Mouse (Mus musculus) thymus, postnatal 25 days (tissue): ENCODE data around the gene Gse1.

Source experiments
- DNase-seq: peaks from one replicate; pipeline ENCODE4 v3.0.0; 2022

Gene Gse1

DNA sequence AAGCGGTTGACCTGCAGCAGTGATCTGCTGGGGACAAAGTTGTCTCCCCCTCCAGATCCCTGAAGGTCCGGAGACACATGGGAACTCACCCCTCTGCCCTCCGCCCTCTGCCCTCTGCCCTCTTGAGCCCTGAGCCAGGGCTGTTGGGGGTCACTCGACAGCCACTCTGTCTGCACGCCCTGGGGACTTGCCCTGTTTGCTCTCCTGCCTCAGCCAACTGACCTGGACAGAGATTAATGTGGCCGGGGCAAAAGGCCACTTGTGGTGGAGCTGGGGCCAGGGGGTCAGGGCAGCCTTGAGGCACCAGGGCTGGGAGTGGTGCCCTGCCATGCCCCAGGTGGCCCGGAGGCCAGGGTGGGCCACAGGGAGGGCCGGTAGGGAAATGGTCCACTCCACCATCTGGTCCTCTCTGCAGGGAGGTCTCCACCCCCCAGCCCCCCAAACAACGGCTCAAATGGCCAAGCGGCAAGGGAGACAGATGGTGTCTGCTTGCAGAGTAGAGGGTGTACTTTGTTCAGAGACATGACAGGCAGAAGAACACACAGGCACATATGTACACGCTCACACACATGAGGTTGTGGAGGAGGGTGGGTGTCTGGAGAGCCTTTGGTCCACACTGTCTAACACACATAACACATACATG, 181.2 kb downstream of the Gse1 start:
- no peak for DNase-seq

DNA sequence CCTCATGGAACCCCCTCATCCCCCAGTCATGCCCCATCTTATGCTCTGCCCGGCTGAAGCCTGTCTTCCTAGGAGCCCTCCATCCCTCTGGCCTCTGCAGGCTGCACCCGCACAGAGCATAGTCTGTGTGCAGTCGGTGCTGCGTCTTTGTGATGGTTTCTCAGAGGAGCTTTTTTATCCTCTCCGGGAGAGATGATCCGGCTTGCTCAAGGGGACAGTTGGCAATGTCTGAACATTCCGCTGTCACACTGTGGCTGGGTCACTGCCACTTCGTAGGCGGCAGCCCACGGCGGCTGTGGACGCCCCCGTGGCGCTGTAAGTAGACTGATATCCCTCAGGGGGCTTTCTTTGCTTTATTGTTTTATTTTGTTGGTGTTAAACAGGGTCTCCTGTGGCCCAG, 182.8 kb downstream of the Gse1 start:
- no peak for DNase-seq

DNA sequence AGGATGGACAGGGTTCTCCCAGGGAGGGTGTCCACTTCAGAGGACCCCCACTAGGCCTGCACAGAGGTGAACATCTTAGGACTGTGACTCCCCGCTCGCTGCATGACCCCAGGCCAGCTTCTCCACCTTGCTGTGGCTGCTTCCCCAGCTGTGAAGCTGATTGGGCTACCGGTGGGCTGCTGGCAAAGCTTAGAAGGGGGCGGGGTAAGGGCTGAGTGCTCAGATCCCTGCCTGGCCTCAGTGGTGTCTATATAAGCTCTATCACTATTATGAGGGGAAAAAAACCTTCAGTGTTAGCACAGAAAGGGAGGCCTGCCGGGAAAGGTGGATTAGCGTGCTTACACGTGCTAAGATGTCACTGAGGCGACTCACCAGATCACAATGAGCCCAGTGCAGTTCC, 183.6 kb downstream of the Gse1 start:
- DNase-seq: no peak

DNA sequence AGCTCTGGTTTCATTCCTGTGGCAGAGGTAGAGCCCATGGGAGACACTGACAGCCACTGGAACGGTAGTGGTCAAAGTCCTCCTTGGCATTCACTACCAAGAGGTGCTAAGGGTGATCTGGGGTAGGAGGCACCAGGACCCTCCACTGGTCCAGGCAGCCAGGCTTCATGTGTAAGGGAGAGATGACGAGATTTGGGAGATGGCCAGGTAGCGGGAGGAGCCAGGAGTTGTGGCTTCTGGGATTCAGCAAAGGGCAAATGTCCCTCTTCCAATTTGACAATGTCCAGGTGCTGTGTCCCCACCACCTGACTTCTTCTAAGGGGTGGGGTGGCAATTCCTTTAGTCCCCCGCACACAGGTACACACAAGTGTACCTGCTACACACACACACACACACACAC, 184.1 kb downstream of the Gse1 start:
- DNase-seq: no peak

DNA sequence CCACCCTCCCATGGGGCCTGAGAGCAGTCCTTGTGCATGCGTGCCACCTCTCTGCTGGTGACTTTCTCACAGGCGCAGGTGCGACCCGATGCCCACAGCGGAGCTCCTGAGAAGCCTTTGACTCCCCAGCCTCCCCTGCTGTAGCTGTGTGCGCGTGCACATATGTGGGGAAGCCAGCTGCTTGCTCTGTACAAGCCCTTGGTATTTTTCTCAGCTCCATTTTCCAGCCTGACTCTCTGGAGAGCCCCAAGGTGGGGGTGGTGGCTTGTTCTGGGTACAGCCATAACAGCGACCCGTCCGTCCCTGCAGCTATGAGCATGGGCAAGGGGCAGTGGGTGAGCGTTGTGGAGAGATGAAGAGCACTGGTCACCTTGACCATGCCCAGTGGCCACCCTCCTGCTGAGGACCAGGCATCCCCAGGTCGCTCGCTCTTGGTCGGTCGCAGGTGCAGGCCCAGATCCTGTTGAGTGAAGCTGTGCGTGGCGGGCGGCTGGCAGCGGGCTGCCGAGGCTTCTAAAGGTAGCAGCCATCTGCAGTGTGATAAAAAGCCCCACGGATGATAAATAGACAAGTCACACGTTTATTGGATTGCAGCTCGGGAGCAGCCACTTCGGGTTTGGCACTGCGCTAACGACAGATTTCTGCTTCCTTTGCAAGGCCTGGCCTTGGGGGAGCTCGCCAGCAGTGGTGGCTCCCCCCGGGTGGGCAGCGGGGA, 184.8 kb downstream of the Gse1 start:
- peak; percentile 70 for DNase-seq

DNA sequence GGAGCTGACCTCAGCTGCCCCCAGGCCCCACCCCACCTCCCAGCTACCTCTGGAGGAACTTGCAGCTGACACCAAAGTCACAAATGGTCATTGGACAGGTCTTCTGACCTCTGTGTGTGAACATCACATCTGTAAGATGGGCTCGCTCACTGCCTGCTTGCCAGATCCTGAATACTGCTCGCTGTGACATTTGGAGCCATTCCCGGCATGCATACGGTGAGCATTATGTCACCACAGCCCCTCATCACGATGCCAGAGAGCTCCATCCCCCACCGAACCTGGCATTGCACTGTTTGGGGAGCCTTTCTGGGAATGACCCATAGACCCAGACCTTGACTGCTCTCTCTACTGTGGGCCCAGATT, 185.4 kb downstream of the Gse1 start:
- no peak for DNase-seq

DNA sequence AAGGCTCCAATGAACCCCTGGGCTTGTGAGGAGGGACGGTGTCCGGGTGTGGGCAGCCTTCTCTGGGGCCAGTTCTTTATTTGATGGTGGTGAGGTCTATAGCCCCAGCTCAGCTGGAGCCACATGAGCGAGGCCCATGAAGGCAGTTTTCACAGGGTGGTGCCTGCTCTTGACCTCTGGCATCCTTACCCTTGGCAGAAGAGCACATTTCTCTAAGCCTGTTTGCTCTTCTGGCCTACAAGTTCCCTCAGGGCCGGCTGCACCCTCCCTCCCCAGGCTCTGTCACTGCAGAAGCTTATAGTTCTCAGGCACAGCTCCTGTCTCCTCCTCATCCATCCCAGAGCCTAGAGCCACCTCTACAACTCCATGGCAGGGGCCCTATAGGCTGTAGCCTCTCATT, 186.0 kb downstream of the Gse1 start:
- no peak for DNase-seq

DNA sequence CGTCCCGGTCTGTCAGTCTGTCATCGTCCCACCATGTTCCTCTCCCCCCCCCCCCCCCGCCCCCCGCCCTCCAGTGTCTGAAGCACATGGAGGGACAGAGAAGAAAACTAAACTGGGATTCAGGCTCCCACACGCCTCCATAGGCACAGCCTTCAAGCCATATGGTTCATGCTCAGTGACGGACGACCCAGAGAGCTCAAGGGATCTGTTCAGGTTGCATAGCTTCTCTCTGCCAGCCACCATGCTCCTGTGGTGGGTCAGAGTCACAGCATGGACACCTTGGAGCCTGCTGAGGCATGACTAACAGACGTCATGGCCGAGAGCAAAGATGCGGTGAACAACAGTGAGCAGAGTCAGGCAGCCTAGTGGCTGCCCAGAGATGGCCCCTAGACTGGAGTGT, 187.2 kb downstream of the Gse1 start:
- no peak for DNase-seq

DNA sequence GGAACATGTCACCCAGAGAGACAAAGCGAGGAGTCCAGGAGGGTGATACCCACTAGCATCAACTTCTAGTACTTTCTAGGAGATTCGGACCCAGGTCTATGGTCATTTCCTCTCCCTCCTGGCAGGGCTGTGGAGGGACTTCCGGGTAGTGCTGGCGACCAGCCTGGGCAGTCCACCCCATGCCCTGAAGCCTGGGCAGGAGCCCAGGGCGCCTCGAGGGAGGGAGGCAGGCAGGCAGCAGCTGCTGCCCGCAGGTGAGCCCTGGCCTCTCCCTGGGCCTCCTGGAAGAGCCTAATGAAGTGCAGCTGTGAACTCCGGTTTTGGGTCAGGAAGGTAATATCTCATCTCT, 187.9 kb downstream of the Gse1 start:
- no peak for DNase-seq

DNA sequence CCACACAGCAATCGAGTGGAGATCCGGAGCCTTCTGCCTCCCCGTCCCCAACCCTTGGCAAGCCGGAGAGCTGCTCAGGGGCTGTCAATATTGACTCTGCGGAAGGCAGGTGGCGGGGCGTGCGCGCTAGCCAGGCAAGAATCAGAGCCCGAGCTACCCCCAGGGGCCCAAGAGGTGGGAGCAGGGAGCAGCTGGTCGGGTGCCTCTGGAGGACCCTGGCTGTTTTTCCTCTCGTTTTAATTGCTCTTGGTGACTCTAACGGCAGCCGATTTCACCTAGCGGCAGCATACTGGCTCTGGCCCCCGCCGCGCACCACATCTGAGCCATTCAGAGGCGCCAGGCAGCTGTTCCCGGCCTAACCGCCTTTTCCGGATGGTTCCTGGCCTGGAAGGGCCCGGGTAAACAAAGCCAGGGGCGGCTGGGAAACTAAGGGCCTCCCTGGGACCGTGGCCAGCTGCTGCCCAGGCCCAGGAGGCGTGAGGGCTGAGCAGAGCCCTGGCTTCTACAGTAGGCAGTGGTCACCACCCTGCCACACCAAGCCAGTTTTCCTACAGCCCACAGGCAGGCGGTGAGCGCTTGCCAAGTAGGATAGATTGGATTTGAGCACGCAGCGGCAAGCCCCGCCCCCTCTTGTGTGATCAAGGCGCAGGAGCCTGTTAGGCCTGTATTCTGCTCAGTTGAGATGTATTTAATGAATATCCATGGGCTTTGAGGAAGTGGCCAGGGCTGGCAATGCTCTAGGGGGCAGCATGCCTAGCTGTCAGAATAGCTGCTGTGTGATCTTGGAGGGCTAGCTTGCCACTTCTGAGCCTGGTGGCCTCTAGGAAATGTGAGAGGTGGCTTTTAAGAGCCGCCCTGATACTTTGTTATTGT, 188.5 kb downstream of the Gse1 start:
- DNase-seq: peak; percentile 63

DNA sequence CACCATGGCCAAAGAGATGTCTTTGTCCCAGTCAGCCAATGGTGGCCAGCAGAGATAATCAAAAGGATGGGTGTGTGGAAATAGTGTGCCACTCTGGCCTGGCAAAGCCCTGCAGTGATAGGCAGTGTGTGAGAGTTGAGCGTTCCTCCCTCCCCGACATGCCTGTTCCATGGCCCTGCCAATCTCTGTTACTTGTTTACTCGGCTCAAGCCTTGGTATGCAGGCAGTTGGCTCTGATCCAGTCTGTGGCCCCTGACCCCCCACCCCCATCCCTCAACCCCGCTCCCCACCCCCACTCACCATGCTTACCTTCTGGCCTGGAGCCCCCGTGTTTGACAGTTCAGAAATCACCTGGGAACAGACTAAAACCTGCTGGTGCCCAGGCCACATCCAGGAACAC, 189.9 kb downstream of the Gse1 start:
- DNase-seq: no peak

DNA sequence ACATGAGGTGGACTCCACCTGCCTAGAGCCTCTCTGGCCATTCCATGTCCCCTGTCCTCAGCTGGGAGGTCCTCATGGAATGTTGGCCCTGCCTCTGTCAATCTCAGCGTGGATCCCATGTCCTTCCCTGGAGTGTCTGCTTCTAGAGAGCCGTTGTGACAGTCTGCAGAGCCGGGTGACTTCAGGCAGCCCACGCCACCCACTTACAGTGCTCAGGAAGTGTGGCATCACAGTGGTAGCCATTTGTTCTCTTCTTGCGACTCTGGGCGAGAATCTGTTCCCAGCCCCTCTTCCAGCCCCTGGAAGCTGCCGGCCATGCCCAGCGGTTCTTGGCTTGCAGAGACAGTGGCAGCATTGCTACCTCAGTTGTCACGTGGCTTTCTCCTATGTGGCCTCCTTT, 191.4 kb downstream of the Gse1 start:
- no peak for DNase-seq

DNA sequence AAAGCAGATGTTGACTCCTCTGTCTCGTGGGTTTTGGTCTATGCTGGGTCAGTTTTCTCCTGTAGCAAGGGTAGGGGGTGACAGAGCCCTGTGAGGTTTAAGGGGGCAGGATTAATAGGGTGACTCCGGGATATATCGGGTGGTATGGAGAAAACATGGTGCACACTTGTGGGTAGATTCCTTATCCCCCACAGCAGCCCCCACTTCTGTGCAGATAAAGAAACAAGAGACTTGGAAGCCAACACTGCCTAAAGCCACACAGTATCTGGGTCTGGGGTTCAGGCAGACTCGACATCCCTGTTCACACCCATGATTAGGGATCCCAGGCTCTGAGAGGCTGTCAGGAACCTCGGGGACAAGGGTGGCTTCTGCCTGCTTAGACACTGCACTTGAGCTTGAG, 192.0 kb downstream of the Gse1 start:
- DNase-seq: no peak

DNA sequence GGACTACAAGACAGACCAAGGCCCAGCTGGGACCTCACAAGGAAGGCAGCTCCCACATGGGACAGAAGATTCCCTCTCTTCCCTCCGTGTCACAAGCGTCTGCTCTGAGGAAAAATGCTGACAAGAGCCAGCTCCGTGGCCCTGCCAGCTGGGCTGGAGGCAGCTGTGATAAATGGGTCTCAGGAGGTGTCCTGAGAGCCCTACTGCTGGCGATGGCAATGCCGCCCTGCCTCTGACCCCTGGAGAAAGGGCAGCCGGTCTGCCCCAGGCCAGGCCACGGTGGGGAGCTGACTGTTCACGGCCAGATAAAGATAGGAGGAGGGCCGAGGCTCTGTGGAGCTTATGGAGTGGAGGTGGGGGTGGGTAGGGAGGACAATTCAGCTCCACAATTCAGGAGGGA, 193.4 kb downstream of the Gse1 start:
- no peak for DNase-seq

DNA sequence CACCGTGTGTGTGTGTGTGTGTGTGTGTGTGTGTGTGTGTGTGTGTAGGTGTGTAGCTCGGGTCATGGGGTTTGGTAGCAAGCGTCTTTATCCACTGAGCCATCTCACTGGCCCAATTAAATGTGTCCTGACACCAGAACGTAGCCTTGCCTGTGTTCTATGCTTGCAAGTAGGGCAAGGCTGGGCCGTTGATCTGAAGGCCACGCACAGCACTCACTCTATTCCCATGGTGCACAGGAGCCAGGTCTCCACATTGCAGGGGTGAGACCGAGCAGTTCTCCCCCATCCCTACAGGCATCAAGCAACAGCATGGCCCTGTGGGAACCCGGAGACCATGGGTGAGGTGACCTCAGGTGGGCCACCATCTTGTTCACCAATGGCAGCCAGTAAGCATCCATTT, 194.0 kb downstream of the Gse1 start:
- no peak for DNase-seq

DNA sequence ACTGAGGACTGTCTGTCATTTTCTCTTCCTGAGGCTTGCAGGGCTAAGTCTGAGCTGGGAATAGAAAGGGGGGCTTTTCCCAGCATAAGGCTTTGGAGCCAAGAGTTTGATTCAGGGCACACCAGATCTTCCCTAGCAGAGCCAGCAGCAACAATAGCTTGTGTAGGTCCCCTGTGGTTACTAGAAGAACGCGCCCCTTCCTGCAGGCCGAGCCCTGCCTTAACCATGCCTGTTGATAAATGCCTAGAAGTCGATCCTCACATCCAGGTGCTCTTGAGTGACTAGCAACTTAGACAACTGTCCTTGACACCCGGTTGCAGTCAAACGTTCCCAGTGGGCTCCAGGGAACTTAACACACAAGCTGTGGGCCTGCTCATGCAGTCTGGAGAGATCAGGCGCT, 195.3 kb downstream of the Gse1 start:
- no peak for DNase-seq

DNA sequence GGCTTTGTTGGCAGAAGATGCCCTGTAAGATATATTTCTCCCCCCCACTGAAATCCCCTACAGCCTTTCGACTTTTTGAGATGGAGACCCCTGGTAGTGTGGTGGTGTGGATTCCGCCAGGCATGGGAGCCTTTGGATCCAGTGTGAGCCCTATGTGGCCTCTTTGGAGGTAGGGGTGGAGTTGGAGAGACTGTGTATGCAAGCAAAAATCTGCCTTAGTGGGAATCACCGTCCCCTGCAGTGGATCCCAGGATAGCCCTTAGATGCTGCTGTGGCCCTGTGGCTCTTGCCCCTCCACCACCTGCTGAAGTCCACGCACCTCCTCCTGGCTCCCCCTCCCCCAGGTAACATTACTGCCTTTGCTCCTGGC, 196.6 kb downstream of the Gse1 start:
- no peak for DNase-seq

DNA sequence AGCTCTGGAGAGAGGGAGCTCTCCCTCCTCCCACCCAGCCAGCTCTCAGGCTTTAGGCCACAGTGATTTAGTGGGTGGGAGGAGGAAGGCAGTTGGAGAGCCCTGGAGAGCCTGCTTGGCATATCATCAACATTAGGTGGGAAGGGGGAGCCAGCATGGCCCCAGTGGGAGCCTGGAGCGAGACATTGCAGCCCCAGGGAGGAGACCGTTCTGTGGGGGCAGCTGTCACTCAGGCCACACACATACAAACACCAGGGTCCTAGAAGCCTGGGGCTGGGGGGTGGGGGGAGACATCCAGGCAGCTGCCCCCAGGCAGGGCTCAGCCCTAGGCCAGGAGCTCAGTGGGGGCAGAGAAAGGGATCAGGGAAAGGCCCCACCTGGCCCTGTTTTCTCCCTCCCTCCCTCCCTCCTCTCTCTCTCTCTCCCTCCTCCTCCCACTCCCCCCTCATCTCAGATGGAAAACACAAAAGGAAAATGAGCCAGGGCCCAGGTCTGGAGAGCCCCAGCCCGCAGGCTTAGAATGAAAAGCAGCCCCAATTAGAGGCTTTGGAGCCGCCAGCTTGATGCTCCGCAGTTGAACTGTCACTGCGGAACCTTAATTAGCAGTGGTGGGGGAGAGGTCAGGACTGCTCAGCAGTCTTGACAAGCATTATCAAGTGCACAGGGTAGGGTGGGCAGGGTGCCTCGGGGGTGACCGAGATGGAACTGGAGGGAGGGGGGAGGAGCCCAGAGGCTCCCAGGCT, 197.1 kb downstream of the Gse1 start:
- no peak for DNase-seq

DNA sequence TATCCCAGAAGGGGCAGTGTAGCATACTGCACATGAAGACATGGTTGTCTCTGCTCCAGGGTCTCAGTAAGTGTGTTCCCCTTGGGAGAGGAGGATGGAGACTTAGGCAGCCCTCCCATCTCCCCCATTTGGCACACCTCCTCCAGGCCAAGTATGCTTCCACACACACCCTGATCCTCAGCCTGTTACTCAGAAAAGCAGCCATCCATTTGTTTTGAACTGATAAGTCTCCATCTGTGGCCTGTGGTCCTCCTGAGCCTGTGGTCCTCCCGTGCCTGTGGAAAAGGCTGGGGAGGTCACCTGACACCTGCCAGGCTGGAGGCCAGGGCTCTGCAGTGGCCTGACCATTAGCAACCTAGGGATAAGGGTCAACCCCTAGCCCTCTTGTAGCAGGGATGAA, 197.8 kb downstream of the Gse1 start:
- no peak for DNase-seq

DNA sequence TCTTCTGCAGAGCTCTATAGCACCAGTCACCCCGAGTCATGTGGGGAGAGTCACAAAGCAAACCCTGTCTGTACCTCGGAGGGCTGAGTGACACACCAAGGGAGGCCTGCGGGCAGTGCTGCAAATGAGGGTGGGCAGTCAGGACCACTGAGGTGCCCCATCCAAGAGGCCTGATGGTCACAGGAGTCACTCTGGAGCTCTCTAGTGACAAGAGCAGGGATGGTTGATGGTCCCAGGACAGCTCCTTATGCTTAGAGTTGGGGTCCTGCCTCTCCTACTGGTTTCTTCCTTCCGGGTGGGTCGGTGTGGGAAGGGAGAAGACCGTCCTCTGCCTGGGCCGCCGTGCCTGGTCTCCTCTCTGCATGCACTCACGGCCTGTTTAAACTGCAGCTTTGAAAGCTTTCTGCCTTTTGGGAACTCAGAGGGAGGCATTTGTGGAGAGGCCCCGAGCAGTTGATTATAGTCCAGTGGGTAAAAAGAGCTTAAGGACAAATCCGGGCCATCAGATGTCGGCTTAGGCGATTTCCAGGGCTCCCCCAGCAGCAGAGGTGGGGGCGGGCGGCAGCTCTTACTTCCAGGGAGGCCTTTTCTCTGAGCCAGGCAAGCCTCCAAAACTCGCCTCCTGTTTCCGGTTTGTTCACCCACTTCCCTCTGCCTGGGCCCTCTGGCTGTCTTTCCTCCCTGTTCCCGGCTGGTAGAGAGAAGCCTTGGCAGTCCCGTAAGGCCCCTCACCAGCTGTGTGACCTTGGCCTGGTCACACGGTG, 198.5 kb downstream of the Gse1 start:
- peak; percentile 39 for DNase-seq

DNA sequence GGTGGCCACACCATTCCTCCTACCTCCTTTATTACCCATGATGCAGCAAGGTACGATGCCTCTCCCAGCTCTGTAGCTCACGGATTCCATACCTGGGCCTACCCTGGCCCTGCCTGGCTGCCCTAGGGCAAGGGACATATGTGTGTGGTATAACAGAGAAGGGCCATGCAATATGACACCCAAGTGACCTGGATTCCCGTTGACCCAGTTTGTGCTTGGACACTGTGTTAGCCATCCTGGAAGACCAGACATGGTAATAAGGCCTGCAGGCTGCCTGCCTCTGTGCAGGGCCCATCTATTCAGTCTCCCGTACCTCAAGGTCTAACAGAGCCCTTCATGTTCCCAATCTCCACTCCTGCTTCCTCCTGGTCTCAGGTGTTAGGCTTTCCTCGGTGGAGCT, 200.2 kb downstream of the Gse1 start:
- DNase-seq: no peak

DNA sequence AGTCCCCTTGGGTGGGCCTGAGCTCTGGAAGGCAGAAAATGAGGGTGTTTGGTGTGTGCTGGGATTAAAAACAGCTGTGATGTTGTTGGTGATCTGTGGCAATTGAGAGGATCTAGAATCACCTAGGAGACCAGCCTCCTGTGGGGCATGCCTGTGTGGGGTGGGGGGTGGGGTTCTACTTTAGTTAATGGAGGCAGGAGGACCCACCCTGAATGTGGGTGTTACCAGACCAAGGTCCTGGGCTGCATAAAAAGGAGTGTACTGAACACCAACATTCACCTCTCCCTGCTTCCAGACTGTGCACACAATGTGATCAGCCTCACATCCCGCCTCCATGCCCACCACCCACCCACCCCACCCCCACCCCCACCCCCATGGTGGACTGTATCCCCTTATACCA, 200.9 kb downstream of the Gse1 start:
- no peak for DNase-seq

DNA sequence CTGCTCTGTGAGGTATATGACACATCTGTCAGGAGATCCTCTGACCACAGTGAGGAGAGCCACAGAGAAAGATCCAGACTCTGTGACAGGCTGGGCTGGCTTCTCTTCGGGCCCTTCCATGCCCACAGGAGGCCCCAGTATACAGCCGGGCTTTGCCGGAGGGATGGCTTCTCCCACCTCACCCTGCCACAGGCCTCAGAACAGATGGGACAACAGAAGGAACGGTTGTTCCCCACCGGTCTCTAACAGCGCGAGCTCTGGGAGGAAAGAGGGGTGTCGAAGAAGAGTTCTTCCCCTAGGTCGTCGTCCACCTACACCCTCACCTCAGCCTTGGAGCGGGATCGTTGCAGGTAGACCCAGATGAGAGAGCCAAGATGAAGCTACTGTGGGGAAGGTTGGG, 202.8 kb downstream of the Gse1 start:
- DNase-seq: no peak
